Mouse (Mus musculus): ENCODE measurements around the gene Dpp4. TPM values are rescaled to one million over a fixed set of nuclear protein-coding genes. Genes with fewer than 3 reads are reported as not detected.

The Dpp4 gene
- polyA plus RNA-seq, 1 experiment from 2014 or later: 26.5 TPM

GRCm38 (mm10) chr2:62339222-62339944 lies 72.6 kb downstream of the Dpp4 start:
- no peak overlapping the region for H3K4me3 ChIP-seq (ENCODE audit: control insufficient read depth in 1 of 2, insufficient read depth in 1 of 2, low read depth in 1 of 2, low read length in 2 of 2)
- WGBS: 66% methylated on average over 4 of the region's 4 CpGs

DNA sequence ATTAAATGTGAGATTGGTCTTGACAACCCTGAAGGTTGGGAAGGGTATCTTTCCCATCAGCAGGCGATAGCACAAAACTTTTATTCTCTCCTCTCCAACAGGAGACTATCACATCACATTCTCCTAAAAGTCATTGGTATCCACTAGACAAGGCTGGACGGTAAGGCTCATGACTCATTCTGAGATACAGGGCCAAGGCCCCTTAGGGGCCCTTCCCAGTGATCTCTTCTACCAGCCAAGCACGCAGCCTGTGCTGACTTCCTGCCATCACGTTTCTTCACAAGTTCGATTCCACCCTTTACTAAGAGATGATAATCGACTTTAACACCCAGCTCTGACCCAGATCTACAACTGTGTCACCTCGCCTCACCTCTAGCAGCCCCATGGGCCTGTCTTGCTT lies 74.9 kb downstream of the Dpp4 start:
- Histone ChIP-seq H3K9ac (ENCODE audit: low read length) (no peak overlapping the region), H3K36me3 (ENCODE audit: control insufficient read depth, insufficient read depth, low read length) (no peaks in the 10 kb centered on the region), H3K27me3 (ENCODE audit: control insufficient read depth, insufficient read depth, low read length) (no peaks in the 10 kb centered on the region), H3K4me2 (ENCODE audit: low read length) (no peak overlapping the region), H3K9me3 (ENCODE audit: control insufficient read depth, low read length) (no peaks in the 10 kb centered on the region), H3K27ac (replicated peaks in 1 of 2; ENCODE audit: control insufficient read depth in 1 of 2, insufficient read depth in 1 of 2, low read depth in 2 of 2, low read length in 2 of 2) (no peak overlapping the region), H3K4me3 (ENCODE audit: control insufficient read depth in 1 of 2, insufficient read depth in 1 of 2, low read depth in 1 of 2, low read length in 2 of 2) (no peak overlapping the region), H3K4me1 (ENCODE audit: control insufficient read depth in 2 of 2, insufficient read depth in 2 of 2, low read length in 2 of 2) (peaks cover 0 to 3% of the 10 kb centered on the region in 2 experiments; a peak in 1 of 4 replicates)
- no peak for ATAC-seq (ENCODE audit: insufficient number of reproducible peaks, insufficient read depth, low FRiP score, low read depth)
- 73% methylated on average over 7 of the region's 7 CpGs for WGBS

More at GRCm38 (mm10) chr2:62339222-62339944, 72.6 kb downstream of the Dpp4 start:
- Histone ChIP-seq H3K27me3 (ENCODE audit: control insufficient read depth, insufficient read depth, low read length) (no peaks in the 10 kb centered on the region), H3K4me2 (ENCODE audit: low read length) (no peak overlapping the region), H3K27ac (replicated peaks in 1 of 2; ENCODE audit: control insufficient read depth in 1 of 2, insufficient read depth in 1 of 2, low read depth in 2 of 2, low read length in 2 of 2) (no peak overlapping the region), H3K4me1 (ENCODE audit: control insufficient read depth in 2 of 2, insufficient read depth in 2 of 2, low read length in 2 of 2) (no peaks in the 10 kb centered on the region), H3K9ac (ENCODE audit: low read length) (no peak overlapping the region), H3K36me3 (ENCODE audit: control insufficient read depth, insufficient read depth, low read length) (no peaks in the 10 kb centered on the region), H3K9me3 (ENCODE audit: control insufficient read depth, low read length) (no peaks in the 10 kb centered on the region)
- ATAC-seq (ENCODE audit: insufficient number of reproducible peaks, insufficient read depth, low FRiP score, low read depth): no peak

DNA sequence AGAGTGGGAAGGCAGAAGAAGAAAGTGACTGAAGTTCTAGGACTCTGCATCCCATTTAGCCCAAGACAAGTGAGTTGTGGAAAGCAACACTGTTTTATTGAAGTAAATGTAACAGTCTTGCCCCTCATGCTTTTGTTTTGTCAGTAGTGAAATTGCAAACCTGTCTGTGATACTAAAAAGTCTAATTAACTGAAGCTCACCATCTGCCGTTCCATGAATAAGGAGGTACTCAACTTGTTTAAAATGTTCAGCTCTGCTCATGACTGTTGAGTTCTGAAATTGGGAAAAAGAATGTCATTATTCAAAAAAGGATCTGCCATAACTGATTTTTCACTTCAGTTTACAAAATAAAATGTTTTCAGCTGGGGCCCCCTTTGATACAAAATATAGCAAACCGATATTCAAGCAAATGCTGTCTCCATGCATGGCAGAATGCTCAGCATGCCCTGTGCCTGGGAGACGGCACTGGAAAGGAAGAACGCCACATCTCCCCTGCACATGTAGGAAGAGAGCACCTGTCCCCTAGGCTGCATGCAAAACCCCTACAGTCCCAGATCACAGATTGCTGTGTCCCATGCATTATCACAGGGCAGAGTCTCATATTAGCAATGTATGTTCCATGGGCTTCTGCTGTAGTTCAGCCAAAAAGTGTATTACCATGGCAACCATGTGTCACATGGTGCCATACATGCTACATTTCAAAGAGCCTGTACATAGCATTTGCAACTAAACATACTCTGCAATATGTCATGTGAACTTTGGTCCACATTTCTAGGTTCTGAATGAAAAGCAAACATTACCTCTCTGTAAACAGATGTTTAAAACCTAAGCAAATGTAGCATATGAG lies 77.4 kb downstream of the Dpp4 start:
- no peak overlapping the region for H3K4me3 ChIP-seq (ENCODE audit: control insufficient read depth in 1 of 2, insufficient read depth in 1 of 2, low read depth in 1 of 2, low read length in 2 of 2)
- WGBS: 84% methylated on average over 4 of the region's 4 CpGs
- ATAC-seq (ENCODE audit: insufficient number of reproducible peaks, insufficient read depth, low FRiP score, low read depth): no peak

GRCm38 (mm10) chr2:62332465-62332864 lies 79.6 kb downstream of the Dpp4 start:
- no peak for ATAC-seq (ENCODE audit: insufficient number of reproducible peaks, insufficient read depth, low FRiP score, low read depth)
- peaks cover 0 to 3% of the 10 kb centered on the region in 2 experiments; a peak in 1 of 4 replicates for H3K4me1 ChIP-seq (ENCODE audit: control insufficient read depth in 2 of 2, insufficient read depth in 2 of 2, low read length in 2 of 2)

More for the DNA sequence above, 77.4 kb downstream of the Dpp4 start:
- Histone ChIP-seq H3K4me2 (ENCODE audit: low read length) (no peak overlapping the region), H3K9ac (ENCODE audit: low read length) (no peak overlapping the region), H3K4me1 (ENCODE audit: control insufficient read depth in 2 of 2, insufficient read depth in 2 of 2, low read length in 2 of 2) (peaks cover 0 to 3% of the 10 kb centered on the region in 2 experiments; a peak in 1 of 4 replicates), H3K36me3 (ENCODE audit: control insufficient read depth, insufficient read depth, low read length) (no peaks in the 10 kb centered on the region), H3K9me3 (ENCODE audit: control insufficient read depth, low read length) (no peaks in the 10 kb centered on the region), H3K27ac (replicated peaks in 1 of 2; ENCODE audit: control insufficient read depth in 1 of 2, insufficient read depth in 1 of 2, low read depth in 2 of 2, low read length in 2 of 2) (no peak overlapping the region), H3K27me3 (ENCODE audit: control insufficient read depth, insufficient read depth, low read length) (no peaks in the 10 kb centered on the region)

GRCm38 (mm10) chr2:62331913-62332312 lies 80.1 kb downstream of the Dpp4 start:
- 53% methylated on average over 4 of the region's 4 CpGs for WGBS
- no peak overlapping the region for H3K4me2 ChIP-seq (ENCODE audit: low read length)
- H3K4me1 ChIP-seq (ENCODE audit: control insufficient read depth in 2 of 2, insufficient read depth in 2 of 2, low read length in 2 of 2): peaks cover 0 to 3% of the 10 kb centered on the region in 2 experiments; a peak in 1 of 4 replicates
- no peaks in the 10 kb centered on the region for H3K36me3 ChIP-seq (ENCODE audit: control insufficient read depth, insufficient read depth, low read length)
- no peaks in the 10 kb centered on the region for H3K27me3 ChIP-seq (ENCODE audit: control insufficient read depth, insufficient read depth, low read length)
- no peak overlapping the region for H3K4me3 ChIP-seq (ENCODE audit: control insufficient read depth in 1 of 2, insufficient read depth in 1 of 2, low read depth in 1 of 2, low read length in 2 of 2)
- H3K27ac ChIP-seq (replicated peaks in 1 of 2; ENCODE audit: control insufficient read depth in 1 of 2, insufficient read depth in 1 of 2, low read depth in 2 of 2, low read length in 2 of 2): no peak overlapping the region
- no peak for ATAC-seq (ENCODE audit: insufficient number of reproducible peaks, insufficient read depth, low FRiP score, low read depth)
- H3K9ac ChIP-seq (ENCODE audit: low read length): no peak overlapping the region
- H3K9me3 ChIP-seq (ENCODE audit: control insufficient read depth, low read length): no peaks in the 10 kb centered on the region

More at GRCm38 (mm10) chr2:62332465-62332864, 79.6 kb downstream of the Dpp4 start:
- Histone ChIP-seq H3K36me3 (ENCODE audit: control insufficient read depth, insufficient read depth, low read length) (no peaks in the 10 kb centered on the region), H3K27me3 (ENCODE audit: control insufficient read depth, insufficient read depth, low read length) (no peaks in the 10 kb centered on the region), H3K9me3 (ENCODE audit: control insufficient read depth, low read length) (no peaks in the 10 kb centered on the region), H3K9ac (ENCODE audit: low read length) (no peak overlapping the region), H3K27ac (replicated peaks in 1 of 2; ENCODE audit: control insufficient read depth in 1 of 2, insufficient read depth in 1 of 2, low read depth in 2 of 2, low read length in 2 of 2) (no peak overlapping the region), H3K4me2 (ENCODE audit: low read length) (no peak overlapping the region), H3K4me3 (ENCODE audit: control insufficient read depth in 1 of 2, insufficient read depth in 1 of 2, low read depth in 1 of 2, low read length in 2 of 2) (no peak overlapping the region)
- 73% methylated on average over 8 of the region's 8 CpGs for WGBS

DNA sequence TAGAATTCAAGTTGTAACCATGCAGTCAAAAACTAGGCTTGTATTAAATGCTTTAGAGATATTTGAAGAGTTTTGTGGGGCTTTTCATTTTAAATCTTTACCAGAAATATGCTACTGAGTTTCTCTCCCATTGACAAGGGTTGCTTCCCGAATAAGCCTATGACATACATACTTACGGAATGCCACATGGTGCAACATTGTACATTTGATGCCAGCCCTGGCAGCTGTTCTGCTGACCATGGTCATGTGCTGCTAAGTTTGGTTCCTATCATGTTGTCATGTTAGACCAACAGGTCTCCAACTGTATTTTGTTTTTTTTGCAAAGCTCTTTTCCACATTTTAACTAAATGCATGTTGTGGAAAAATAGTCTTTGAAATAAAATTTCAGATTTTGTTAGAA lies 86.6 kb downstream of the Dpp4 start:
- Histone ChIP-seq H3K9me3 (ENCODE audit: control insufficient read depth, low read length) (no peaks in the 10 kb centered on the region), H3K27me3 (ENCODE audit: control insufficient read depth, insufficient read depth, low read length) (no peaks in the 10 kb centered on the region), H3K9ac (ENCODE audit: low read length) (no peak overlapping the region), H3K4me1 (ENCODE audit: control insufficient read depth in 2 of 2, insufficient read depth in 2 of 2, low read length in 2 of 2) (peaks cover 0 to 2% of the 10 kb centered on the region in 2 experiments; a peak in 2 of 4 replicates), H3K36me3 (ENCODE audit: control insufficient read depth, insufficient read depth, low read length) (no peaks in the 10 kb centered on the region), H3K4me3 (ENCODE audit: control insufficient read depth in 1 of 2, insufficient read depth in 1 of 2, low read depth in 1 of 2, low read length in 2 of 2) (no peak overlapping the region), H3K4me2 (ENCODE audit: low read length) (no peak overlapping the region), H3K27ac (replicated peaks in 1 of 2; ENCODE audit: control insufficient read depth in 1 of 2, insufficient read depth in 1 of 2, low read depth in 2 of 2, low read length in 2 of 2) (no peak overlapping the region)
- ATAC-seq (ENCODE audit: insufficient number of reproducible peaks, insufficient read depth, low FRiP score, low read depth): no peak
- 55% methylated on average over 2 of the region's 2 CpGs for WGBS

DNA sequence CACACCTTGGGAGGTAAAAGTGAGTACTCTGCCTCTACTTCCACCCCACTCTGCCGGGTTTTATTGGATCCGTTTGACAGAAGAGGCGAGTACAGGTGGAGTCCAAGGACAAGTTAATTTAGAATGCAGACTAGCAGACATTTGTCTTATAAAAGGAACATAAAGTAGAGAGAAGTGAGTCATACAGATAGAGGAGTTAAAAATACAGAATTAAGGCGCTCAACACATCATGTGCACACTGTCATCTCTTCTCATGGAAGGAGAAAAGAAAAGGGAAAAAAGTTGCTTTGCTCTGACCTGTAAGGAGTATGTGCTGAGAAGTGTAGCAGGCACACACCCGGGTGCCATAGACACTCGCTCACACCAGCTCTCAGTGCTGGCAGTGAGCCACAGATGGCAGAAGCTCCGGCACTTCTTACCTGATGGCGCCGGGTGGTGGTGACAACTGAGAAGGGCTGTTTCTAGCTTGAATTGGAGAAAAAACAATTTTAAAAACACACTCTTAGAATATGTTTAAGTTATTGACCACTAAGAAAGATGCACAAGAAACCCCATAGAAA lies 88.9 kb downstream of the Dpp4 start:
- H3K4me1 ChIP-seq (ENCODE audit: control insufficient read depth in 2 of 2, insufficient read depth in 2 of 2, low read length in 2 of 2): peaks cover 0 to 2% of the 10 kb centered on the region in 2 experiments; a peak in 2 of 4 replicates
- H3K27ac ChIP-seq (replicated peaks in 1 of 2; ENCODE audit: control insufficient read depth in 1 of 2, insufficient read depth in 1 of 2, low read depth in 2 of 2, low read length in 2 of 2): no peak overlapping the region
- H3K27me3 ChIP-seq (ENCODE audit: control insufficient read depth, insufficient read depth, low read length): no peaks in the 10 kb centered on the region
- no peak overlapping the region for H3K4me3 ChIP-seq (ENCODE audit: control insufficient read depth in 1 of 2, insufficient read depth in 1 of 2, low read depth in 1 of 2, low read length in 2 of 2)
- WGBS: 73% methylated on average over 9 of the region's 9 CpGs
- no peak overlapping the region for H3K4me2 ChIP-seq (ENCODE audit: low read length)
- H3K36me3 ChIP-seq (ENCODE audit: control insufficient read depth, insufficient read depth, low read length): no peaks in the 10 kb centered on the region
- H3K9me3 ChIP-seq (ENCODE audit: control insufficient read depth, low read length): no peaks in the 10 kb centered on the region
- H3K9ac ChIP-seq (ENCODE audit: low read length): no peak overlapping the region
- ATAC-seq (ENCODE audit: insufficient number of reproducible peaks, insufficient read depth, low FRiP score, low read depth): no peak

Data from heart, embryonic 14.5 days (tissue).